Mouse (Mus musculus): ENCODE results near the gene Gpr68.

- TF ChIP-seq GATA1 (IDR thresholded peaks at IDR 0.05; ENCODE audit: borderline replicate concordance, low read length), result no peak
- no peak for TF ChIP-seq FLI1 (IDR thresholded peaks at IDR 0.05; ENCODE audit: low read length)
Observed at GRCm38 (mm10) chr12:100907598-100908297, at the start of gene Gpr68.

All from megakaryocyte, embryonic 14.5 days (primary cell).